Mouse (Mus musculus): ENCODE results near the gene Pam16. TPM values are rescaled to one million over a fixed set of nuclear protein-coding genes. Genes with fewer than 3 reads are reported as not detected.

Gene Pam16
- total RNA-seq, 2 experiments from 2014 or later = 18.2 to 100 TPM

GRCm38 (mm10) chr16:4648416-4649023 lies 23.7 kb upstream of the Pam16 start:
- no peak for ATAC-seq (replicated peaks; ENCODE audit: low FRiP score, low TSS enrichment, poor library complexity, severe bottlenecking)

GRCm38 (mm10) chr16:4647651-4648141 lies 22.9 kb upstream of the Pam16 start:
- no peak for ATAC-seq (replicated peaks; ENCODE audit: low FRiP score, low TSS enrichment, poor library complexity, severe bottlenecking)

DNA sequence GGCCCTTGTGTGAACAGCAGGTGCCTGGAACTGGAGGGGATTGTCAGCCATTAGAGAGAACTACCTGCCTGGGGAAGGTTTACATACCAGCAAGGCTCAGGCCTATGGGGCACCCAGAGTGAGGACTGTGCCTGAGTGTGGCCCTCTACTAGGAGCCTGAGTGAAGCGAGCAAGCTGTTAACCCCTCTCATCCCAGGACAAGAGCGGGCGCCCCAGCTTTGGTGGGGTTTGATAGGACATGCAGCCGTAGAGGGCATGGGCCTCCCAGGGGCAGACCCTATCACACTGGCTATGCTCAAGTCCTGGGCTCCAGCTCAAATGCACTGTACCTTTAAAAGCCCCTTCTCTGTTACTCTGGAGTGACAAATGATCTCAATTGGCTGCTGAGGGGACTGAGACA lies 22.0 kb upstream of the Pam16 start:
- no peak for ATAC-seq (replicated peaks; ENCODE audit: low FRiP score, low TSS enrichment, poor library complexity, severe bottlenecking)

DNA sequence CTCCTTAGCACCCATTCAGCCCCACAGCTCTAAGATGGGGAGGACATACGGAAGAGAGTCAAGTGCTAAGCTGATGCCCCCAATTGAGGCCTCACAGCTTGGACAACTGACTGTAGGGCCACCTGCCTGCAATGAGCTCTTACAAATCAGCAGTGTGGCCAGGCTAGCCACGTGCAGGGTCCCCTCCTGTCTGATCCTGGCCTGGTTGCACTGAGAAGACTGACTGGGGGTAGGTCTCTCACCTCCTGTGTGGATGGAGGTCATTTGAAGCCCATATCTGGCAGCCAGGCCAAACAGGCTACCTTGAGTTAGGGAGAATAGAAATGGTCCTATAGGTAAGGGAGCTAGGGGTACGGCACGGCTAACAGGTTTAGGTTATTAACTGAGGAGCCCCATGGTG lies 21.1 kb upstream of the Pam16 start:
- no peak for ATAC-seq (replicated peaks; ENCODE audit: low FRiP score, low TSS enrichment, poor library complexity, severe bottlenecking)

GRCm38 (mm10) chr16:4643670-4644419 lies 19.1 kb upstream of the Pam16 start:
- ATAC-seq (replicated peaks; ENCODE audit: low FRiP score, low TSS enrichment, poor library complexity, severe bottlenecking) = no peak

DNA sequence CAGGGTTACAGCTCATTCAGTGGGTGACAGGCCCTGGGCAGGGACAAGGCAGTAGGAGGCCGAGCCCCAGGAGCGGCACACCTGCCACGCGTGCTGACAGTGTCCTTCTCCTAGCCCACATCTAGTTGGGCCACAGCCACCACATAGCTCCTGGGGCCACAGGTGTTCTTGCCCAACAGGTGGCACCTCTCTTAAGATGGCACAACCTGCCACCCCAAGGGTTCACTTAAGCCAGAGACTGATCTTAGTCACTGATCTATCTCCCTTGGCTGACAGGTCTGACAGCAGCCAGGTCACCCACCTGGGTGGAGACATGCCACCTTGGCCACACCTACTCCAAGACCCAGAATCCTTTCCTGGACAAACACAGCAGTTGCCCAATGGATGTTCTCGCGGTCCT lies 18.1 kb upstream of the Pam16 start:
- no peak for ATAC-seq (replicated peaks; ENCODE audit: low FRiP score, low TSS enrichment, poor library complexity, severe bottlenecking)

GRCm38 (mm10) chr16:4642190-4642589 lies 17.4 kb upstream of the Pam16 start:
- ATAC-seq (replicated peaks; ENCODE audit: low FRiP score, low TSS enrichment, poor library complexity, severe bottlenecking) = no peak

GRCm38 (mm10) chr16:4641119-4641838 lies 16.5 kb upstream of the Pam16 start:
- 0 out of 2 replicates have a peak, but pooled peaks have one; percentile 24 for ATAC-seq (replicated peaks; ENCODE audit: low FRiP score, low TSS enrichment, poor library complexity, severe bottlenecking)

GRCm38 (mm10) chr16:4640267-4641005 lies 15.6 kb upstream of the Pam16 start:
- peak; percentile 16; the same call in 1 of the 2 replicates for ATAC-seq (replicated peaks; ENCODE audit: low FRiP score, low TSS enrichment, poor library complexity, severe bottlenecking)

DNA sequence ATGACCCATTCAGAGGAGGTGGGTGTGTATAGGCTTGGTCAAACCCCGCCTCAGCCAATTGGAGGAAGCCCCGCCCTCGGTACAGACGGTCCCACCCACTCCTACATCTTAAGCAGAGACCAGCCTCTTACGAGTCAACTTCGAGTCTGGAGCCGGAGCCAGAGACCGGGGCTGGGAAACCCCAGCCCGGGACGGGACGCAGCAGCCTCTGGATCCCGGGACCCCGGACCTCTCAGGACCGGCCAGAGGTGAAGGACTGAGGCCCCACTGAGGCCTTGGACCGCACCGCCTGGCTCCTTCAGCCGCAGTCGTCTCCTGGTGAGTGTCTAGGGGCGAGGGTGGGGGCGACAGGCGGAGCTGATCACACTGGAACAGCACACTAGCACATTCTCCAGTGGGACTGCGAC lies 15.0 kb upstream of the Pam16 start, which contains the start of the genes Vasn and Dnaja3:
TSS of gene Vasn (plus strand) at position 111 of the 407 bp plus-strand sequence.
TSS of gene Dnaja3 (plus strand) at position 159 of the 407 bp plus-strand sequence.
- ATAC-seq (replicated peaks; ENCODE audit: low FRiP score, low TSS enrichment, poor library complexity, severe bottlenecking) = peak; percentile 84

GRCm38 (mm10) chr16:4638891-4639390 lies 14.2 kb upstream of the Pam16 start:
- no peak for ATAC-seq (replicated peaks; ENCODE audit: low FRiP score, low TSS enrichment, poor library complexity, severe bottlenecking)

GRCm38 (mm10) chr16:4635760-4636159 lies 11.0 kb upstream of the Pam16 start:
- ATAC-seq (replicated peaks; ENCODE audit: low FRiP score, low TSS enrichment, poor library complexity, severe bottlenecking) = no peak

GRCm38 (mm10) chr16:4634681-4635080 lies 9.9 kb upstream of the Pam16 start:
- no peak for ATAC-seq (replicated peaks; ENCODE audit: low FRiP score, low TSS enrichment, poor library complexity, severe bottlenecking)

- ATAC-seq (replicated peaks; ENCODE audit: low FRiP score, low TSS enrichment, poor library complexity, severe bottlenecking) = no peak
Measured at GRCm38 (mm10) chr16:4633661-4634060, 8.9 kb upstream of the Pam16 start.

GRCm38 (mm10) chr16:4632050-4632449 lies 7.3 kb upstream of the Pam16 start:
- ATAC-seq (replicated peaks; ENCODE audit: low FRiP score, low TSS enrichment, poor library complexity, severe bottlenecking) = no peak

- ATAC-seq (replicated peaks; ENCODE audit: low FRiP score, low TSS enrichment, poor library complexity, severe bottlenecking) = peak; percentile 80
Measured at GRCm38 (mm10) chr16:4629950-4630349, 5.2 kb upstream of the Pam16 start.

- no peak for ATAC-seq (replicated peaks; ENCODE audit: low FRiP score, low TSS enrichment, poor library complexity, severe bottlenecking)
Measured at GRCm38 (mm10) chr16:4628898-4629419, 4.2 kb upstream of the Pam16 start.

DNA sequence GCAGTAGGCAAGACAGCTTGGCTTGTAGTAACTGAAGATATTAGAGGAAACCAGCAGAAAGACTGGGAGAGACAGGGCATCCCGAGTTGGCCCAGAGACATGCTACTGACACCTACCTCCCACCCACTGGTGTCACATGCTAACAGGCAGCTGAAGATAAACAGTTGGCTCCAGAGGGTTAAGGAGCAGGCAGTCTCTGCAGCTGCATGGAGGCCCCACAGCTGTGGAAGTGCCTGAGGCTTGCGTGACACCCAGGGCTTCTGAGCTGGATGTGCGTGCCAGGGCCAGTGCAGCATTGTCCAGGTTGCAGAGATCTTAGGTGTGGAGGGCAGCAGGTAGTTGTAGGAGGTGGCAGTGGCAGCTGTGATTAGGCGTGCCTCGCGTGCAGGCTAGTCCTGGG lies 2.3 kb upstream of the Pam16 start:
- ATAC-seq (replicated peaks; ENCODE audit: low FRiP score, low TSS enrichment, poor library complexity, severe bottlenecking) = no peak

- ATAC-seq (replicated peaks; ENCODE audit: low FRiP score, low TSS enrichment, poor library complexity, severe bottlenecking) = peak; percentile 49; the same call in 1 of the 2 replicates
Measured at GRCm38 (mm10) chr16:4624074-4624473, 714 bp downstream of the Pam16 start.

Data from megakaryocyte-erythroid progenitor cell, adult 5-6 weeks (primary cell).